Comparison of ENCODE assay signal across 12 mouse cellular contexts in the genomic region with DNA sequence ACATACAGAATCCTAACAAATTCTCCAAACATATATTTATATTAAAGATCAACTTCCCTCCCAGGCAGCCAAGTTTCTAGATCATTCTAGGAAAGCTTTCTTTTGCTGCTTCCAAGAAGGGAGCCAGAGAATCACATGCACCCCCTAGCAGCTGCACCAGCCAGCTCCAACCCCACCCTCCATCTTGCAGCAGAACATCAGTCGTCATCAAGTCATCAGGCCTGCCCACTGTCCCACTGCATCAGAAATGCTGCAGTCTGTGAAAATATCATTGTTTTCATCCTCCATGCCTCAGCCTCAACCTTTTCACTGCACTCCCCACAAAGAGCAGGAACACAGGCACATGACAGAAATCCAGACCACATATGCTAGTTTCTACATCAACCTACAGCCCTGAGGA.
DNase-seq lines count a peak whose midpoint lies in the region; ATAC-seq and TF ChIP-seq lines count a peak whose summit lies in the region.
"Had no signal": no experiment of that assay in that cellular context is flagged by ENCODE, and none has a peak within 500 bp of the region (broad histone marks: within the 10 kb centered on the region; RNA-seq: fewer than 3 reads in every experiment).

No protein-coding gene starts in this region.

- peak overlapping the region; percentile 77 for H3K4me3 ChIP-seq in cerebellum, adult 2 months (replicated peaks; ENCODE audit: insufficient read depth, low read depth, low read length)
- peak overlapping the region; percentile 50 for H3K4me3 ChIP-seq in forebrain, embryonic 10.5 days
- H3K4me3 ChIP-seq in hindbrain, embryonic 14.5 days (replicated peaks; ENCODE audit: low read length), result peak overlapping the region; percentile 38
- peak overlapping the region; percentile 27 for H3K4me3 ChIP-seq in neural tube, embryonic 12.5 days
- H3K4me3 ChIP-seq in liver, embryonic 12.5 days, result no peak overlapping the region
- H3K4me3 ChIP-seq: limb, embryonic 10.5 days had no signal

- H3K4me2 ChIP-seq in hindbrain, embryonic 14.5 days (replicated peaks), result peak overlapping the region; percentile 57
- peak overlapping the region; percentile 53 for H3K4me2 ChIP-seq in neural tube, embryonic 12.5 days (replicated peaks)
- H3K4me2 ChIP-seq in liver, embryonic 12.5 days, result no peak overlapping the region

- TF ChIP-seq CTCF in cerebellum, adult 2 months (IDR thresholded peaks at IDR 0.05; ENCODE audit: borderline replicate concordance, insufficient read depth, low read depth, low read length), result no peak

- H3K27ac ChIP-seq in cerebellum, adult 2 months (ENCODE audit: insufficient read depth, low read length), result peak overlapping the region; percentile 87
- peak overlapping the region; percentile 87 for H3K27ac ChIP-seq in forebrain, embryonic 10.5 days
- peak overlapping the region; percentile 90 for H3K27ac ChIP-seq in hindbrain, embryonic 14.5 days
- H3K27ac ChIP-seq in neural tube, embryonic 12.5 days, result no peak overlapping the region
- H3K27ac ChIP-seq in liver, embryonic 12.5 days, result no peak overlapping the region
- H3K27ac ChIP-seq: limb, embryonic 10.5 days had no signal

- DNase-seq in cerebellum, adult 2 months, result peak; percentile 13 to 22
- DNase-seq in cerebellum, adult 11 months, result no peak
- DNase-seq in forebrain, embryonic 10.5 days (ENCODE audit: extremely low spot score, low spot score), result no peak
- DNase-seq in hindbrain, embryonic 14.5 days (ENCODE audit: low spot score), result no peak
- DNase-seq in kidney, postnatal 14 days, result no peak
- DNase-seq: heart, adult 11 months; kidney, adult 9 months had no signal

- peaks cover 4% of the 10 kb centered on the region; the same call in 1 of the 2 replicates for H3K4me1 ChIP-seq in cerebellum, adult 2 months (ENCODE audit: control insufficient read depth, insufficient read depth, low read length)
- H3K4me1 ChIP-seq in forebrain, embryonic 10.5 days, result peaks cover 18% of the 10 kb centered on the region
- no peaks in the 10 kb centered on the region for H3K4me1 ChIP-seq in hindbrain, embryonic 14.5 days (replicated peaks; ENCODE audit: control insufficient read depth, insufficient read depth, low read length)
- no peaks in the 10 kb centered on the region for H3K4me1 ChIP-seq in neural tube, embryonic 12.5 days
- no peaks in the 10 kb centered on the region for H3K4me1 ChIP-seq in liver, embryonic 12.5 days

- no peak for TF ChIP-seq POLR2A in cerebellum, adult 2 months (IDR thresholded peaks at IDR 0.05; ENCODE audit: borderline replicate concordance, insufficient read depth, low read length)

- H3K36me3 ChIP-seq in forebrain, embryonic 10.5 days (replicated peaks), result peaks cover 27% of the 10 kb centered on the region
- peaks cover 13% of the 10 kb centered on the region; the same call in 1 of the 2 replicates for H3K36me3 ChIP-seq in hindbrain, embryonic 14.5 days (replicated peaks; ENCODE audit: control insufficient read depth, insufficient read depth)
- peaks cover 3% of the 10 kb centered on the region; the same call in 1 of the 2 replicates for H3K36me3 ChIP-seq in neural tube, embryonic 12.5 days
- H3K36me3 ChIP-seq in liver, embryonic 12.5 days, result no peaks in the 10 kb centered on the region
- H3K36me3 ChIP-seq: G1E; limb, embryonic 10.5 days had no signal

- ATAC-seq in hindbrain, embryonic 14.5 days (ENCODE audit: low FRiP score), result no peak
- ATAC-seq in neural tube, embryonic 12.5 days (ENCODE audit: low FRiP score, low read depth), result no peak
- ATAC-seq in CD4-positive, CD25-positive, alpha-beta regulatory T cell, adult 4 months, result no peak
- no peak for ATAC-seq in liver, embryonic 12.5 days

- peak overlapping the region; percentile 61 for H3K9ac ChIP-seq in hindbrain, embryonic 14.5 days
- H3K9ac ChIP-seq in neural tube, embryonic 12.5 days, result peak overlapping the region; percentile 33; the same call in 1 of the 2 replicates
- H3K9ac ChIP-seq in liver, embryonic 12.5 days, result no peak overlapping the region

- no peaks in the 10 kb centered on the region for H3K27me3 ChIP-seq in cerebellum, adult 2 months (ENCODE audit: control insufficient read depth, insufficient read depth, low read length)
- peaks cover 89% of the 10 kb centered on the region for H3K27me3 ChIP-seq in forebrain, embryonic 10.5 days (ENCODE audit: poor library complexity, severe bottlenecking)
- H3K27me3 ChIP-seq in hindbrain, embryonic 14.5 days (ENCODE audit: control insufficient read depth, insufficient read depth, low read length), result peaks cover 14% of the 10 kb centered on the region; the same call in 1 of the 2 replicates
- H3K27me3 ChIP-seq in neural tube, embryonic 12.5 days (replicated peaks), result no peaks in the 10 kb centered on the region
- peaks cover 8% of the 10 kb centered on the region; the same call in 1 of the 2 replicates for H3K27me3 ChIP-seq in liver, embryonic 12.5 days (replicated peaks)

- no peaks in the 10 kb centered on the region for H3K9me3 ChIP-seq in forebrain, embryonic 10.5 days
- no peaks in the 10 kb centered on the region for H3K9me3 ChIP-seq in hindbrain, embryonic 14.5 days (ENCODE audit: control insufficient read depth, low read length)
- H3K9me3 ChIP-seq in neural tube, embryonic 12.5 days, result no peaks in the 10 kb centered on the region
- no peaks in the 10 kb centered on the region for H3K9me3 ChIP-seq in liver, embryonic 12.5 days (replicated peaks)
- H3K9me3 ChIP-seq: G1E; limb, embryonic 10.5 days had no signal

- 10% methylated on average over 1 of the region's 1 CpGs for WGBS in cerebellum, adult 2 months
- 46% methylated on average over 1 of the region's 1 CpGs for WGBS in forebrain, embryonic 10.5 days
- 25% methylated on average over 1 of the region's 1 CpGs for WGBS in hindbrain, embryonic 14.5 days
- 42% methylated on average over 1 of the region's 1 CpGs for WGBS in neural tube, embryonic 12.5 days
- whole genome bisulfite sequencing in liver, embryonic 12.5 days (ENCODE audit: insufficient replicate concordance), result 42% methylated on average over 1 of the region's 1 CpGs

Comparison
In these comparisons a context has a peak if more than half of its experiments do, and no peak if none do; other contexts are left out.
1. DNase-seq: peak in cerebellum, adult 2 months (2 of 2); none in cerebellum, adult 11 months (single experiment), forebrain, embryonic 10.5 days (single experiment), hindbrain, embryonic 14.5 days (single experiment) and kidney, postnatal 14 days (single experiment).
2. H3K27ac ChIP-seq: peak in cerebellum, adult 2 months (single experiment), forebrain, embryonic 10.5 days (single experiment) and hindbrain, embryonic 14.5 days (single experiment); none in neural tube, embryonic 12.5 days (single experiment) and liver, embryonic 12.5 days (single experiment).